Mouse (Mus musculus): Measurements from ENCODE around the gene Mutyh.

DNA sequence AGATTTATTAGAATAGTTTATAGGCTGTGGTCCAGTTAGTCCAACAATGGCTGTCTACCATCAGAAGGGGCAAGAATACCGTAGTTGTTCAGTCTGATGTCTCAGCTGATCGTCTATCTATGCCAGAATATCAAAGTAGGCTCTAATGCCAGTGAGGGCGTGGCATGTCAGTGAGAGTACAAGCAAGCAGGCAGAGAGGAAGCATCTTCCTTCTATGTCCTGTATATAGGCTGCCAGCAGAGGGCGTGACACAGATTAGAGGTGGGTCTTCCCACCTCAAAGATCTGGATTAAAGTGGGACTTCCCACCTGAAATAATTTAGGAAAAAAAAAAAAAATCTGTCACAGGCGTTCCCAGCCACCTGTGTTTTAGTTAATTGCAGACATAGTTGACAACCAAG lies 7.6 kb upstream of the Mutyh start:
- TF ChIP-seq POLR2A (IDR thresholded peaks at IDR 0.05; ENCODE audit: low read depth, low read length) (no peak), CTCF (IDR thresholded peaks at IDR 0.05; ENCODE audit: borderline replicate concordance, insufficient read depth, low read length) (0 out of 2 replicates have a peak, but pooled peaks have one; percentile 13)
